Mouse (Mus musculus) forebrain, embryonic 16.5 days (tissue): ENCODE measurements around the gene Zkscan16. TPM values are rescaled to one million over a fixed set of nuclear protein-coding genes. Genes with fewer than 3 reads are reported as not detected.

Source experiments
- ATAC-seq: fragments of 200-750 bp; cut with Nextera tagmentation; 2 replicates; pipeline ENCODE4 v1.8.0; 2017; ENCODE audit warnings: mild to moderate bottlenecking, moderate library complexity
- H3K27ac ChIP-seq: fragments of 300-500 bp; sonication (generic); 2 replicates; pipeline ENCODE4 v1.5.1; 2014; ENCODE audit warnings: low read length, control low read depth
- H3K27me3 ChIP-seq: fragments of 300-500 bp; sonication (generic); replicated peaks from 2 replicates; pipeline ENCODE4 v1.6.1; 2014; ENCODE audit warnings: low read length; ENCODE audit not compliant: control insufficient read depth, insufficient read depth
- H3K36me3 ChIP-seq: fragments of 300-500 bp; sonication (generic); 2 replicates; pipeline ENCODE4 v1.6.1; 2014; ENCODE audit not compliant: control insufficient read depth, insufficient read depth
- H3K4me1 ChIP-seq: fragments of 300-500 bp; sonication (generic); replicated peaks from 2 replicates; pipeline ENCODE4 v1.6.1; 2014; ENCODE audit warnings: low read length; ENCODE audit not compliant: control insufficient read depth, insufficient read depth
- H3K4me2 ChIP-seq: fragments of 300-500 bp; sonication (generic); 2 replicates; pipeline ENCODE4 v1.6.1; 2014; ENCODE audit warnings: mild to moderate bottlenecking, low read length, control low read depth
- H3K4me3 ChIP-seq: fragments of 300-500 bp; sonication (generic); replicated peaks from 2 replicates; pipeline ENCODE4 v1.5.1; 2014; ENCODE audit warnings: mild to moderate bottlenecking, low read length, control low read depth
- H3K9ac ChIP-seq: fragments of 300-500 bp; sonication (generic); replicated peaks from 2 replicates; pipeline ENCODE4 v1.6.1; 2014; ENCODE audit warnings: low read depth, low read length, control low read depth
- H3K9me3 ChIP-seq: fragments of 300-500 bp; sonication (generic); 2 replicates; pipeline ENCODE4 v1.6.1; 2016; ENCODE audit warnings: low read length; ENCODE audit not compliant: control insufficient read depth
- WGBS: fragments of 180-500 bp; shearing (Covaris S2); extraction: QIAGEN DNeasy Blood & Tissue Kit; methylation state at CpG from one replicate; pipeline ENCODE4 v1.1.7; 2014; 5-methylcytosine and 5-hydroxymethylcytosine counted together
- polyA plus RNA-seq: library from polyadenylated mRNA; unstranded; fragments of >200 nt; fragmentation: Nextera tagmentation; extraction: Ambion mirVana; gene quantifications from 2 replicates; pipeline ENCODE4 v1.2.1, GENCODE M21; 2015

Gene Zkscan16
- polyA plus RNA-seq, 1 experiment from 2014 or later = 1.7 TPM

- H3K9ac ChIP-seq = no peak overlapping the region
- H3K4me2 ChIP-seq = no peak overlapping the region
- H3K4me1 ChIP-seq = peaks cover 6% of the 10 kb centered on the region; the same call in 1 of the 2 replicates
- H3K36me3 ChIP-seq = no peaks in the 10 kb centered on the region
- no peaks in the 10 kb centered on the region for H3K27me3 ChIP-seq
- ATAC-seq = peak; percentile 56
- 59% methylated on average over 17 of the region's 17 CpGs for WGBS
- no peaks in the 10 kb centered on the region for H3K9me3 ChIP-seq
- no peak overlapping the region for H3K27ac ChIP-seq
- H3K4me3 ChIP-seq = no peak overlapping the region
These were observed 47.4 kb downstream of the Zkscan16 start for GRCm38 (mm10) chr4:58990609-58991434.

- Histone ChIP-seq H3K4me1 (0 out of 2 replicates have a peak, but pooled peaks cover under 1% of the 10 kb centered on the region), H3K9ac (no peak overlapping the region), H3K27ac (no peak overlapping the region), H3K4me2 (no peak overlapping the region), H3K9me3 (no peaks in the 10 kb centered on the region), H3K27me3 (no peaks in the 10 kb centered on the region), H3K4me3 (no peak overlapping the region), H3K36me3 (no peaks in the 10 kb centered on the region)
- no peak for ATAC-seq
- 87% methylated on average over 5 of the region's 5 CpGs for WGBS
These were observed 48.8 kb downstream of the Zkscan16 start for GRCm38 (mm10) chr4:58992195-58992594.

GRCm38 (mm10) chr4:58994762-58995161 lies 51.3 kb downstream of the Zkscan16 start, which contains the start of gene Dnajc25:
TSS of gene Dnajc25 (plus strand) at chr4:58995062.
- Histone ChIP-seq H3K27me3 (no peaks in the 10 kb centered on the region), H3K27ac (no peak within 1 kb of the TSS), H3K4me2 (no peak within 1 kb of the TSS), H3K36me3 (no peaks in the 10 kb centered on the region), H3K4me1 (no peaks in the 10 kb centered on the region), H3K9me3 (no peaks in the 10 kb centered on the region), H3K4me3 (no peak within 1 kb of the TSS), H3K9ac (no peak within 1 kb of the TSS)
- no peak for ATAC-seq
- 94% methylated on average over 4 of the region's 4 CpGs for WGBS

GRCm38 (mm10) chr4:58995251-58995693 lies 51.8 kb downstream of the Zkscan16 start:
- ATAC-seq = no peak
- no peak overlapping the region for H3K27ac ChIP-seq
- 76% methylated on average over 8 of the region's 8 CpGs for WGBS
- no peaks in the 10 kb centered on the region for H3K36me3 ChIP-seq
- no peak overlapping the region for H3K9ac ChIP-seq
- no peaks in the 10 kb centered on the region for H3K9me3 ChIP-seq
- H3K4me1 ChIP-seq = no peaks in the 10 kb centered on the region
- H3K4me2 ChIP-seq = no peak overlapping the region
- no peak overlapping the region for H3K4me3 ChIP-seq
- H3K27me3 ChIP-seq = no peaks in the 10 kb centered on the region

GRCm38 (mm10) chr4:58997081-58997480 lies 53.7 kb downstream of the Zkscan16 start:
- Histone ChIP-seq H3K4me1 (no peaks in the 10 kb centered on the region), H3K9me3 (no peaks in the 10 kb centered on the region), H3K36me3 (no peaks in the 10 kb centered on the region), H3K9ac (no peak overlapping the region), H3K4me2 (no peak overlapping the region), H3K4me3 (no peak overlapping the region), H3K27ac (no peak overlapping the region), H3K27me3 (no peaks in the 10 kb centered on the region)
- WGBS = 87% methylated on average over 5 of the region's 5 CpGs
- no peak for ATAC-seq

- Histone ChIP-seq H3K4me1 (peaks cover 5% of the 10 kb centered on the region), H3K4me3 (no peak overlapping the region), H3K27ac (no peak overlapping the region), H3K27me3 (no peaks in the 10 kb centered on the region), H3K36me3 (no peaks in the 10 kb centered on the region), H3K4me2 (no peak overlapping the region), H3K9ac (no peak overlapping the region), H3K9me3 (no peaks in the 10 kb centered on the region)
- ATAC-seq = no peak
- 87% methylated on average over 1 of the region's 1 CpGs for WGBS
These were observed 55.3 kb downstream of the Zkscan16 start for GRCm38 (mm10) chr4:58998688-58999087.

GRCm38 (mm10) chr4:58999686-59000085 lies 56.3 kb downstream of the Zkscan16 start:
- H3K27ac ChIP-seq = no peak overlapping the region
- H3K27me3 ChIP-seq = no peaks in the 10 kb centered on the region
- no peaks in the 10 kb centered on the region for H3K9me3 ChIP-seq
- H3K9ac ChIP-seq = no peak overlapping the region
- no peak for ATAC-seq
- H3K4me3 ChIP-seq = no peak overlapping the region
- H3K4me2 ChIP-seq = no peak overlapping the region
- 8% methylated on average over 2 of the region's 2 CpGs for WGBS
- H3K4me1 ChIP-seq = peaks cover 15% of the 10 kb centered on the region
- no peaks in the 10 kb centered on the region for H3K36me3 ChIP-seq

- Histone ChIP-seq H3K27me3 (no peaks in the 10 kb centered on the region), H3K4me1 (peaks cover 16% of the 10 kb centered on the region), H3K4me2 (no peak overlapping the region), H3K9ac (no peak overlapping the region), H3K9me3 (no peaks in the 10 kb centered on the region), H3K27ac (no peak overlapping the region), H3K4me3 (no peak overlapping the region), H3K36me3 (no peaks in the 10 kb centered on the region)
- no peak for ATAC-seq
- WGBS = 2% methylated on average over 2 of the region's 2 CpGs
These were observed 57.2 kb downstream of the Zkscan16 start for GRCm38 (mm10) chr4:59000614-59001013.

- WGBS = under 1% methylated on average over 87 of the region's 89 CpGs
- H3K27me3 ChIP-seq = no peaks in the 10 kb centered on the region
These were observed 59.7 kb downstream of the Zkscan16 start, which contains the start of gene Gm20503 for GRCm38 (mm10) chr4:59002948-59003805. TSS of gene Gm20503 (plus strand) at chr4:59003210.

More at GRCm38 (mm10) chr4:59002948-59003805, 59.7 kb downstream of the Zkscan16 start, which contains the start of gene Gm20503:
- Histone ChIP-seq H3K36me3 (no peaks in the 10 kb centered on the region), H3K4me3 (peak within 1 kb of the TSS; percentile 96), H3K9me3 (no peaks in the 10 kb centered on the region), H3K4me2 (peak within 1 kb of the TSS; percentile 97), H3K9ac (peak within 1 kb of the TSS; percentile 97), H3K4me1 (peaks cover 16% of the 10 kb centered on the region), H3K27ac (peak within 1 kb of the TSS; percentile 86)
- peak; percentile 100 for ATAC-seq
